Mouse (Mus musculus): ENCODE results near the gene Chrdl2. TPM values are rescaled to one million over a fixed set of nuclear protein-coding genes. Genes with fewer than 3 reads are reported as not detected.
"Not testable (repeated sequence)": the region's sequence is repeated elsewhere in the genome, so short reads cannot be mapped to it uniquely, and the experiment has no call there.

The Chrdl2 gene
- total RNA-seq (2021) = not detected

- DNase-seq = peak; percentile 43
- intact Hi-C loops (cut with DNase I) = loop anchor here (5.0 kb wide), 1 partner anchor 97 kb away; no protein-coding TSS in a partner anchor
Observed at GRCm38 (mm10) chr7:100005790-100006189, at the start of gene Chrdl2. Gene Chrdl2 (plus strand): TSS chr7:100006172.

GRCm38 (mm10) chr7:99957226-99957965, 48.6 kb upstream of the Chrdl2 start:
- intact Hi-C loops (cut with DNase I) = no loop called here
- no peak for DNase-seq

GRCm38 (mm10) chr7:99960571-99960970, 45.4 kb upstream of the Chrdl2 start:
- DNase-seq; intact Hi-C loops (cut with DNase I): not testable (repeated sequence)

GRCm38 (mm10) chr7:99961518-99961917, 44.5 kb upstream of the Chrdl2 start:
- intact Hi-C loops (cut with DNase I) = no loop called here
- no peak for DNase-seq

- DNase-seq = no peak
- intact Hi-C loops (cut with DNase I) = no loop called here
Observed at GRCm38 (mm10) chr7:99962536-99963236, 43.3 kb upstream of the Chrdl2 start.

GRCm38 (mm10) chr7:99963237-99963860, 42.6 kb upstream of the Chrdl2 start:
- no peak for DNase-seq
- intact Hi-C loops (cut with DNase I) = no loop called here

- intact Hi-C loops (cut with DNase I) = no loop called here
- DNase-seq = peak; percentile 23
Observed at GRCm38 (mm10) chr7:99965020-99965841, 40.7 kb upstream of the Chrdl2 start.

- intact Hi-C loops (cut with DNase I) = no loop called here
- no peak for DNase-seq
Observed at GRCm38 (mm10) chr7:99966011-99966721, 39.8 kb upstream of the Chrdl2 start.

- intact Hi-C loops (cut with DNase I) = no loop called here
- DNase-seq = no peak
Observed at GRCm38 (mm10) chr7:99969151-99969550, 36.8 kb upstream of the Chrdl2 start.

GRCm38 (mm10) chr7:99971926-99972325, 34.0 kb upstream of the Chrdl2 start:
- DNase-seq = no peak
- intact Hi-C loops (cut with DNase I) = no loop called here

GRCm38 (mm10) chr7:99972912-99973311, 33.1 kb upstream of the Chrdl2 start:
- DNase-seq; intact Hi-C loops (cut with DNase I): not testable (repeated sequence)

- intact Hi-C loops (cut with DNase I) = no loop called here
- no peak for DNase-seq
Observed at GRCm38 (mm10) chr7:99974208-99974970, 31.6 kb upstream of the Chrdl2 start.

- intact Hi-C loops (cut with DNase I) = no loop called here
Observed at GRCm38 (mm10) chr7:99975819-99976575, 30.0 kb upstream of the Chrdl2 start.

GRCm38 (mm10) chr7:99978041-99978440, 27.9 kb upstream of the Chrdl2 start:
- intact Hi-C loops (cut with DNase I) = no loop called here

More at GRCm38 (mm10) chr7:99975819-99976575, 30.0 kb upstream of the Chrdl2 start:
- no peak for DNase-seq

GRCm38 (mm10) chr7:99979081-99979480, 26.9 kb upstream of the Chrdl2 start:
- intact Hi-C loops (cut with DNase I) = no loop called here
- no peak for DNase-seq

More at GRCm38 (mm10) chr7:99978041-99978440, 27.9 kb upstream of the Chrdl2 start:
- DNase-seq = no peak

GRCm38 (mm10) chr7:99979546-99980131, 26.3 kb upstream of the Chrdl2 start:
- peak; percentile 50 for DNase-seq
- intact Hi-C loops (cut with DNase I) = loop anchor here (10.0 kb wide), 1 partner anchor 55 kb away; no protein-coding TSS in a partner anchor

- intact Hi-C loops (cut with DNase I) = loop anchor here (10.0 kb wide), 1 partner anchor 55 kb away; no protein-coding TSS in a partner anchor
- peak; percentile 94 for DNase-seq
Observed at GRCm38 (mm10) chr7:99980132-99980591, 25.8 kb upstream of the Chrdl2 start, which contains the start of gene Rnf169. Gene Rnf169 (minus strand): TSS chr7:99980448.

- DNase-seq = peak; percentile 11
- intact Hi-C loops (cut with DNase I) = loop anchor here (10.0 kb wide), 1 partner anchor 57 kb away; no protein-coding TSS in a partner anchor
Observed at GRCm38 (mm10) chr7:99981311-99981710, 24.7 kb upstream of the Chrdl2 start.

All from left cerebral cortex, postnatal 4 days (tissue).